Mouse (Mus musculus) thymus, postnatal 10 days (tissue): ENCODE measurements around the gene Ciita.

Experiments used
- DNase-seq, 2 experiments: peaks; one replicate each; pipeline ENCODE4 v3.0.0; 2021; ENCODE audit warnings: low spot score in 2 of 2

The Ciita gene

GRCm38 (mm10) chr16:10479857-10480256 is at the start of gene Ciita:
Ciita (plus strand) TSS chr16:10480059.
- DNase-seq: no peak

DNA sequence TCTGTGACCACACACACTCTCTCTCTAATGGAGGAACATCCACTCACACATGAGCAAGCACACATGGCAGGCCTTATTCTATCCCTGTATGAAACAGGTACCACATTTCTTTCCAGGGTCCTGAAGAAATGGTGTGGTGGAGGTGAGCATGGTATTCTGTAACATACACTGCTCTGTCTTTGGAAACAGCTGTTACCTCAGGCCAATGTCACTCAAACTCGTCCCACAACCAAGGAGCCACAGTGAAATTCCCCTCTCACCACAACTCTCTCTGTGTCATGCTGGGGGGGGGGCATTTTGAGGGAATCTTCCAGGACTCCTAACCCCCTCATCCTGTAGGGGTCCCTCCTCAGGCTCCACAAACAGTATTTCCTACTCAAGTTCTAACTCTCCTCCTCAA is 47.9 kb upstream of the Ciita start:
- no peak for DNase-seq

GRCm38 (mm10) chr16:10432387-10432786 is 47.5 kb upstream of the Ciita start:
- DNase-seq: no peak

DNA sequence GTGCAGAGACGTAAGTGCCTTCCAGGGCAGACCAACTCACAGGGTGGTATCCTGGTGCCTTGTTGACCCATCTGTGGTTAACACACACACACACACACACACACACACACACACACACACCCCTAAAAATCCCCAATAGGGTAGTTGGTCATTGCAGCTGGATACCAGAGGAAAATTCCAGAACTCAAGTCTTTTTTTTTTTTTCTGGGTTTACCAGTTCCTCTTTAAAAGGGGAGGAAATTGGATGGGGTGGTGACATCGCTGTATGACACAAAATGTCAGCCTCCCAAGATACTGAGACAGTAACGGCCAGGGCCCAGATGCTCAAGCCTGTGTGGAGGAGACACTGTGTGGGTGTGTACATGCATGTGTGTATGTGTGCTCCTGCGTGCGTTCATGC is 46.5 kb upstream of the Ciita start:
- no peak for DNase-seq

GRCm38 (mm10) chr16:10436166-10436565 is 43.7 kb upstream of the Ciita start:
- DNase-seq: no peak

DNA sequence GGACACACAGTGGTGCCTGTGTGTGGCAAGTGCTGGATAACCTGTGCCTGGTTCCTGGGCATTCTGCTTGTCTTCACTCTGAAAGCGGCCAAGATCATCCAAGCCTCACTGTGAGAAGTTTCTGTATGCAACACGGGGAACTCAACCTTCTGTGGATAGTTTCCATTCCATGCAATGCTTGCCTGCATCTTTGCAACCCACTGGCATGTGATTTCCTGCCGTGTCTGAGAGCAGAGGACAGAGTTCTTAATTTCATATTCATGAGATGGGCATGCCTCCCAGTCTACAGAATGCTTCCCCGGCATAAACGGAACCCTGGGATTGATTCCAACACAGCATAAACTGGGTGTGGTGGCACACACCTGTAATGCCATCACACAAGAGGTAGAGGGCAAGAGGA is 41.8 kb upstream of the Ciita start:
- DNase-seq: no peak

DNA sequence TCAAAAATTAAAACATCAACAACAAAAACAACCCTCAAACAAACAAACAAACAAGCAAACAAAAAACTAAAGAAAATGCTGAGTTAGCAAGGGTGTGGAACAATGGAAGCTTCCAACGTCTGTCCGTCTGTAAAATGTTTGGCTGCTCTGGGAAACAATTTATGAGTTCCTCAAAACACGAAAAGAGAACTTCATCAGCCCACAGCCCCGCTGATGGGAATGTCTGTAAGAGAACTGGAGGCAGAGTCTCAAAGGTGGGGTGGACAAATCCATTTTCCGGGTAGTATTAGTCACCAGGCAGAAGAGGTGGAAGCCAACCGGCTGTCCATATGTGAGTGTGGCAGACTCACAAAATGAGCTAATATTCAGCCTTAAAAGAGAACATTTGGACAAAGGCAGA is 38.5 kb upstream of the Ciita start:
- no peak for DNase-seq

- DNase-seq: no peak
Observed at GRCm38 (mm10) chr16:10441761-10442160, 38.1 kb upstream of the Ciita start.

DNA sequence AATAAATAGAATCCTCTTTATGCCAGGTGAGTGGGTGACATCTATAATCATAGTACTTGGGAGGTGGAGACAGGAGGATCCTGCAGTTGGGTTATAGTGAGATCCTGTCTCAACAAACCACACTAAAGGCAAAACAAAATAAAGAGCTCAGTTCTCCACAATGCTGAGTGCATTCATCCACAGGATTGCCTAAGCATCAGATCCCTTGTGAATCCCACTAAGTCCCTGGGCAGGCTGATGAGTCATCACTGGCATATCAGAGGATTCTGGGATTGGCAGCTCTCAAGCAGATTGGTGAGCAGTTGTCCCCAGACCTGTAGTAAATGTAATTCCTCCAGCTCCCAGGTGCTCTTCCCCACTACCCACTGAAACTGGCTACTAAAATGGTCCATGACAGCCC is 36.1 kb upstream of the Ciita start:
- no peak for DNase-seq

GRCm38 (mm10) chr16:10446573-10447263 is 33.1 kb upstream of the Ciita start:
- no peak for DNase-seq

DNA sequence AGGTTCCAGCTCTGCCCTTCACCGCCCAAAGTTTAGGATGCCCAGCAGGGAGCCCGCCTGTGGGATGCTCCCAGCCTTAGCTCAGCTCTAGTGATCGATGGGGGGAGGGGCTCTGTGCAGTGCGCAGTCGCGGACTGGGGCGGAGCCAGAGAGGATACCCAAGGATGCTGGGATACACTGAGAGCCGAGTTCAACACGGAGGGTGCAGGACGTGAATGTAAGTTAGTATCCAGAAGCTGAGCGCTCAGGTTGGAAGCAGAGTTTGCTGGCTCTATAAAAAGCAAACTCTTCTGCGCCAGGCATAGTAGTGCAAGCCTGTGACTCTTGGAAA is 32.6 kb upstream of the Ciita start, which contains the start of gene Tvp23a:
Gene Tvp23a, minus strand, starts transcription at position 99 of the 331 bp plus-strand sequence.
- DNase-seq: no peak

DNA sequence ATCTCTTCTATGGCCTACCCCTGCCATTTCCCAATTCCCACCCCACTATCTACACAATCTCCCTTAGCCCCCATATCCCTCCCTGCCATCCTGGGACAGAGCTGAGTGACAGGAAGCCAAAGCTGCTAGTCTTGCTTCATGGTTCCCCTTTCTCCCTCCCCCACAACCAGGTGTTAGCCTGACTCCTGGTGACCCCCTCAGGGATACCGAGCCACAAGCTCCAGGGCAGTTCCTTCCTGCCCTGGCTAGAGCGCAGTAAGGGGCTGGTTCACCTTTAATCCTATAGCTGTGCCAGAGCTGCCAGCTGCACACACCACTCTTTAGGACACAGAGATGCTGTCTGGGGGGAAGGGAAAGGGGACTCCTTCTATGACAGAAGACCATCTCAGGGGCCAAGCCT is 32.1 kb upstream of the Ciita start:
- DNase-seq: no peak

- DNase-seq: no peak
Observed at GRCm38 (mm10) chr16:10448931-10449330, 30.9 kb upstream of the Ciita start.

- DNase-seq: no peak
Observed at GRCm38 (mm10) chr16:10451906-10452305, 28.0 kb upstream of the Ciita start.

DNA sequence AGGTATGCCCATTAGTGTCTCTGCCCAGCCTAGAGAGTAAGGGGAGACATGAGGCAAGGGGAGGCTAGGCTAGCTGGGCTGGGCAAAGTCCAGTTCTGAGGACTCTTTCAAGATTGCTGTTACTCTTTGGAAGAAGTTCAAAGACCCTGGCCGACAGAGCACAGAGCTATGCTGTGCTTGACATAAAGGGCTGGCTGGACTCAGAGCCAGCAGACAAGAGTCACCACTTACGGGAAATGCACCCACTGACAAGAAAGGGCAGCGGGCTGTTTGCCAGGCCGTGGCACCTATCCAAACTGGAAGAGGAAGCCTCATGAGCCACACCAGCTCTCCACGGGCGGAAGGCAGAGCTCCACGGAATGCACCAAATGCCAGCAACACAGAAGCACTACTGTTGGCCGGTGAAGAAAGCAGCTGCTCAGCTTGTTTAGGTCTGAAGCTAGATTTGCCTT is 27.4 kb upstream of the Ciita start:
- no peak for DNase-seq

GRCm38 (mm10) chr16:10453872-10454582 is 25.8 kb upstream of the Ciita start:
- no peak for DNase-seq

DNA sequence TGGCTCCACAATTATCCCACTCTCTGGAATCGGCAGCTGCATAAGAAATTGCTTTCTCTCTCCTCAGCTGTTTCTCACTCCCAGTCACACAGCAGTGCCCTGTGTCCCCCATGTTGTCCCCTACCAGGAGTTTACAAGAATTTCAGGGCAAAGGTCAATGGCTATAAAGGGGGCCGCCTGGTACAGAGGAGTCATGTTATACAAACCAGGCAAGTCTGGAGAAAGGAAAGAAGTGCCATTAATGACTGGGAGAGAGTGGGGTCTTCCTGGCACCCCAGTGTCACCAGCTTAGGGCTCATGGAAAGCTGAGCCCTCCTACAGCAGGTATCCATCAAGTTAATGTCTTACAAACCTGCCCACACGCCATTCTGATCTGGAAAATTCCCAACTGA is 25.3 kb upstream of the Ciita start:
- DNase-seq: no peak

DNA sequence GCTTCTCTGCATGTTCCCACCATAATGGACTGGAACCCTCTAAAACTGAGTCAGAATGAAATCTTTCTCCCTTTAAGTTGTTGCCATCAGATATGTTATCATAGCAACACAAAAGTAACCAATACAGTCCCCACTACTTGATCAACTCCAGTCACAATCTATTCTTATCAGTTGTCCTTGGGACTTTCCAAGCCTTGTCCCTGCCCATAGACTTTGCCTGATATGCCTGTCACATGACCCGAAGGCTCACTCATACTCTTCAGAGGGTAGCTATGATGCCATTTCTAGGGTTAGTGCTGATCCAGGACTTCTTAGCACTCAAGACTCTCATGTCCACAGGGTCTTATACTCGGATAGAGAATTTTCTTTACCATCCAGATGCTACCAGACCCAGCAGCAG is 19.7 kb upstream of the Ciita start:
- no peak for DNase-seq

GRCm38 (mm10) chr16:10461178-10461577 is 18.7 kb upstream of the Ciita start:
- no peak for DNase-seq

GRCm38 (mm10) chr16:10465011-10465681 is 14.7 kb upstream of the Ciita start:
- DNase-seq: no peak

- DNase-seq: no peak
Observed at GRCm38 (mm10) chr16:10467391-10468107, 12.3 kb upstream of the Ciita start.

DNA sequence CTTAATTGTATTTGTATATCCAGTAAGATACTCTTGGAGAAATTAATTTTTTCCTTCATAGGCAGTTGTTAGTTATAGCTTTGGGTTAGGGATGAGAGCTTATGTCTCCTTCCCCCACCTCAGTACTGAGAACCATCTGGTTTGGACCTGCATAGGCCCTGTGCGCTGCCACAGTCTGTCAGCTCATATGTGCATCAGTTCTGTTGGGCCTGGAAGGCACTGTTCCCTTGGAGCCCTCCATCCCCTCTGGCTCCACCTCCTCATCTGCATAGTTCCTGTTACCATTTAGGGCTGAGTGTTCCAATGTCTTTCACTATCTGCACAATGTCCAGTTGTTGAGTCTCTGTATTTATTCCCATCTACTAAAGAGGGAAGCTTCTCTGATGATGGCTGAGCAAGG is 11.7 kb upstream of the Ciita start:
- DNase-seq: no peak
